Mouse (Mus musculus): ENCODE measurements around the gene Pdk2. TPM values are rescaled to one million over a fixed set of nuclear protein-coding genes. Genes with fewer than 3 reads are reported as not detected.

The Pdk2 gene
- total RNA-seq, 2 experiments from 2014 or later: 137 to 142 TPM

- DNase-seq (ENCODE audit: low spot score in 2 of 2): peak; percentile 77 to 94
These were observed 51.6 kb downstream of the Pdk2 start for GRCm38 (mm10) chr11:94989562-94990017.

DNA sequence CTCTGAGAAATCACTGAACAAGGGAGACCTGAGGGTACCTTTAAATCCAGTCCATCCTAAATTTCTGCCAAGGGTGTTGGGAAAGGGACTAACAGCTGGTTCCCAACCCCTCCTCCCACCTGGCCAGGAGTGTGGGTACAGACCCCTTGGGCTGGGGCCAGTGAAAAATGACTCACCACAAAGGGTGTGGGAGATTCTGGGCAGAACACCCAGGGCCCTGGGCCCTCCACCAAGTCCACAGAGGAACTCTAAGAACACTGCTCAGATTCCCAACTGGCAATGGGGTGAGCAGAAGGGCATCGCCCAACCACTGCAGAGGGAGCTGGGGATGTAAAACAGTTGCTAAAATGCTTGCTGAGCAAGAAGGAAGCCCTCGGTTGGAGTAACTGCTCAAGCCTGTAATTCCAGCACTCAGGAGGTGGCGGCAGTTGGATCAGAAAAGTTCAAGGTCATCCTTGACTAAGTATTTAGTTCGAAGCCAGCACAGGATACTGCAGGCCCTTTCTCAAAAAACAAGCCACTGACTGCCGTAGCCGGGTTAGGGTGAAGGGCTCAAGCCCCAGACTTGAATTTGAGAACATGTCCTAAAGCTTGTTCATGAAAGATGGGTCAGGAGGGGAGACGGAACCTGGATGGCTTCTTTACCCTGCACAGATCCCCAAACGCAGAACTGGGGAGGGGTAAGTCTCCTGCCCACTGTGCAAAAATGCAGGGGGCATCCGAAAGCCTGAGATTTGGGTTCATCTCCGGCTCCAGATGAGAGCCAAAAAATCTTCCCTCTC is 52.2 kb downstream of the Pdk2 start:
- DNase-seq (ENCODE audit: low spot score in 2 of 2): no peak

GRCm38 (mm10) chr11:94987851-94988250 is 53.3 kb downstream of the Pdk2 start:
- DNase-seq (ENCODE audit: low spot score in 2 of 2): no peak

- DNase-seq (ENCODE audit: low spot score in 2 of 2): no peak
These were observed 53.8 kb downstream of the Pdk2 start for GRCm38 (mm10) chr11:94987341-94987740.

DNA sequence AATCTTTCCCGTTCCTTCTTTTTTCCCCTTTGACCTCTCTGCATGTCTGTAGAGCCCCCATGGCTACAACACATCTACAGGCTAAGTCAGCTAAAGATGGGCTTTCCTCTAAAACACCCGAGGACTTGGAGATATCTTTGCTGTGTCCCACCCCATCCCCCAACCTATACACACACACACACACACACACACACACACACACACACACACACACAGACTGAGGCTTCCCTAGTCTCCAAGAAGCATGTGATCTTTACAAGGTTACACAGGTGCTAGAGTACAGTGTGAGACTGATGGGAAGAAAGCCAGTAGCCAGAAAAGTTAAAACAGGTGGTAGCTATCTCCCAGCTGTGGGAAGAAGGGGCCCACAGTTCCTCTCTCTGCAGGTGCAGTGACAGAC is 54.7 kb downstream of the Pdk2 start:
- no peak for DNase-seq (ENCODE audit: low spot score in 2 of 2)

GRCm38 (mm10) chr11:94985822-94986221 is 55.3 kb downstream of the Pdk2 start:
- no peak for DNase-seq (ENCODE audit: low spot score in 2 of 2)

DNA sequence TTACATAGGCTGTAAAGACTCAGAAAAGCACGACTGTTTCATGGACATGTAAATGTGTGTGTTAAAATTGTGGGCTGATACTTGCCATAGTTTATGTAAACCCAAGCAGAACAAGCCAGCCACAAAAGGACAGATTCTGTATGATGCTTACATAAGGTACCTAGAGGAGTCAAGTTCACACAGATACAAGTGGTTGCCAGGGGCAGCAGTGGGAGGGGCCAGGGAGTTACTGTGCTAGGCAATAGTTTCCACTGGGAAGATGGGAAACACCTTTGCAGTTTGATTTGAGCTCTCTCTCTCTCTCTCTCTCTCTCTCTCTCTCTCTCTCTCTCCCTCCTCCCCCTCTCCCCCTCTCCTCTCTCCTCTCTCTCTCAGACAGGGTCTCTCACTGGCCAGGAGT is 56.0 kb downstream of the Pdk2 start:
- no peak for DNase-seq (ENCODE audit: low spot score in 2 of 2)

DNA sequence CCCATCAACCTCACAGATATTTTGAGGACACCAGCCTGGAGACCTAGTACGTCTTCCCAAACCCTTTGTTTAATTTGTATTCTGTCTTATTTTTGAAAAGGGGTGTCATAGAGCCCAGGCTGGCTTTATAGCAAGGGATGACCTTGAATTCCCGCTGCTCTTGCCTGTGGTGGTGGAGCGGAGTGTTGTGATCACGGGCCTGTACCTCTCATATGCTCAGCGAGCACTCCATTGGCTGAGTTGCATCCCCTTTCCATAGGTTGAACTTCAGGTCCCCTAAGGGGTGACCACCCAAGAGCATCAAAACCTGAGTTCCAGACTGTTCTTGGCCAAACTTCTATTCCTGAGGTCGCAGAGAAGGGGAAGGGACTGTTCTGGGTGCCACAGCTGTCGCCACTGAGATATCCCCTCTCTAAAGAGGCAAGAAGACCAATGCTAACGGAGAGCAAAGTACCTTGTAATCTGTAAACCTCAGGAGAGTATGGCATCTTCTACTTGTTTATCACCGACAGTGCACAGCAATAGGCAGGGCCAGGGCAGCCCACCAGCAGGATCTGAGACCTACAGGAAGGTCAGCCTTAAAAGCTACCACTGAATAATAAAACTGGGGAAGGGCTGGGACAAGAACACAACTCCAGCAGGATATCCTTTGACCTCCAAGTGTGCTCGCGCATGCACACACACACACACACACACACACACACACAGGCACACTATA is 61.5 kb downstream of the Pdk2 start:
- DNase-seq (ENCODE audit: low spot score in 2 of 2): no peak

- DNase-seq (ENCODE audit: low spot score in 2 of 2): peak; percentile 98
These were observed 62.2 kb downstream of the Pdk2 start for GRCm38 (mm10) chr11:94978947-94979346.

DNA sequence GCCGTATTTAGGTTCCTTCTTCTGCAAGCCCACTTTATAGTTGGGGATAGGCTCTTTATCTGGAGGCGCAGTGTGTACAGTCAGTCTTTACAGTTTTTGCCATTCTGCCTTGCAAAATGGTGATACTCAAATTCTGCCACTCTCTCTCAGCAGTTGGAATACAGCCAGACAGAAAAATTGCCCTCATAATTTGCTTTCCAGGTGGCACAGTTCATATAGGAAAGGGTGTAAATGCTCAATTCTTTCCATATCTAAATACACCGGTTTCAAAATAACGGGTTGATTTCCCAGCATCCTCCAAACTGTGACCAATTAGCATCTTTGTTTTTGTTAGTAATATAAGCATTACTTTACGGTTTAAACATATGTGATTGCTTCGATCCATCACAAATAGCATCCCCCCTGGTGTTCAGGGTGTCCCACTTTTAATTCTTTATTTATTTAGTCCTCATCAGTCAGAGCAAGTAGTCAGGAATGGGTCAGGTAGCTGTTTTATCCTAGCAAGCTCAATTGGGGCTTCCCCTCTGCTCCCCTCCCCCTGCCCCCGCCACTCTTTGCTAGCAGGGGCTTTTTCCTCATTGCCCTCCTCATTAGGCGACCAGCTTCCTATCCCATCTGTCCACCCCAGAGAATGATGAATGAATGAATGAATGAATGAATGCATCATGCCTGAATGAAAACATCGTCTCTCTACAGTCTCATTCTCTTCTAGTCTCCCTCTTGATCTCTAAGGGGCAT is 62.8 kb downstream of the Pdk2 start:
- no peak for DNase-seq (ENCODE audit: low spot score in 2 of 2)

Other genes with a start within 250 kb of the Pdk2 start
- 1 to 10 TPM; 4.3 to 5.2 TPM for gene Col1a1, start 105.1 kb downstream of the Pdk2 start, total RNA-seq (2021)
- gene Hils1, start 73.8 kb downstream of the Pdk2 start, total RNA-seq (2021): not detected
- under 1 TPM in 1 of 2 experiments, not detected in 1; 0.27 TPM for gene Sgca, start 65.0 kb downstream of the Pdk2 start, total RNA-seq (2021)
- 1,000 to 10,000 TPM in 1 of 2 experiments, 100 to 1,000 TPM in 1; 993 to 1,036 TPM for gene Ppp1r9b, start 50.3 kb downstream of the Pdk2 start, total RNA-seq (2021)
- 10 to 100 TPM; 38.2 to 42.8 TPM for gene Samd14, start 31.5 kb downstream of the Pdk2 start, total RNA-seq (2021)
- 10 to 100 TPM; 11.2 to 14.0 TPM for gene Itga3, start 35.4 kb upstream of the Pdk2 start, total RNA-seq (2021)
- gene Dlx3, start 78.8 kb upstream of the Pdk2 start, total RNA-seq (2021): not detected
- under 1 TPM; 0.13 to 0.17 TPM for gene Dlx4, start 104.9 kb upstream of the Pdk2 start, total RNA-seq (2021)
- not detected for gene Tac4, start 220.2 kb upstream of the Pdk2 start, total RNA-seq (2021)